Mouse (Mus musculus): ENCODE measurements at regions not wholly inside any gene's neighbourhood (a gene's known extent, or its start where the extent isn't known, plus 50 kb on each side); places are given as distances from the start of the nearest gene placed in this dataset.

GRCm38 (mm10) chr14:99416169-99416568 is 117.7 kb downstream of the Klf5 start:
- Histone ChIP-seq H3K9me3 (ENCODE audit: control insufficient read depth, low read length) (no peaks in the 10 kb centered on the region), H3K4me2 (no peak overlapping the region), H3K4me1 (replicated peaks; ENCODE audit: control insufficient read depth, insufficient read depth, low read length) (no peaks in the 10 kb centered on the region), H3K27ac (ENCODE audit: low read depth, low read length) (no peak overlapping the region), H3K4me3 (ENCODE audit: low read depth, low read length) (no peak overlapping the region), H3K27me3 (replicated peaks; ENCODE audit: control insufficient read depth, insufficient read depth, low read length) (no peaks in the 10 kb centered on the region), H3K9ac (ENCODE audit: low read depth, low read length) (no peak overlapping the region), H3K36me3 (ENCODE audit: control insufficient read depth, insufficient read depth, low read length) (no peaks in the 10 kb centered on the region)
- no peak for DNase-seq (ENCODE audit: low spot score)
- no peak for ATAC-seq (replicated peaks; ENCODE audit: low FRiP score)
- 55% methylated on average over 3 of the region's 3 CpGs for WGBS

- Histone ChIP-seq H3K4me1 (replicated peaks; ENCODE audit: control insufficient read depth, insufficient read depth, low read length) (no peaks in the 10 kb centered on the region), H3K27ac (ENCODE audit: low read depth, low read length) (no peak overlapping the region), H3K4me2 (no peak overlapping the region), H3K9ac (ENCODE audit: low read depth, low read length) (no peak overlapping the region), H3K36me3 (ENCODE audit: control insufficient read depth, insufficient read depth, low read length) (no peaks in the 10 kb centered on the region), H3K27me3 (replicated peaks; ENCODE audit: control insufficient read depth, insufficient read depth, low read length) (no peaks in the 10 kb centered on the region), H3K4me3 (ENCODE audit: low read depth, low read length) (no peak overlapping the region), H3K9me3 (ENCODE audit: control insufficient read depth, low read length) (no peaks in the 10 kb centered on the region)
- WGBS = 68% methylated on average over 5 of the region's 5 CpGs
- ATAC-seq (replicated peaks; ENCODE audit: low FRiP score) (no peak), DNase-seq (ENCODE audit: low spot score) (no peak)
These were observed 120.5 kb downstream of the Klf5 start for GRCm38 (mm10) chr14:99418970-99419369.

GRCm38 (mm10) chr14:99423334-99423733 is 124.8 kb downstream of the Klf5 start:
- DNase-seq (ENCODE audit: low spot score) (no peak), ATAC-seq (replicated peaks; ENCODE audit: low FRiP score) (no peak)
- Histone ChIP-seq H3K9ac (ENCODE audit: low read depth, low read length) (no peak overlapping the region), H3K36me3 (ENCODE audit: control insufficient read depth, insufficient read depth, low read length) (no peaks in the 10 kb centered on the region), H3K4me1 (replicated peaks; ENCODE audit: control insufficient read depth, insufficient read depth, low read length) (no peaks in the 10 kb centered on the region), H3K4me3 (ENCODE audit: low read depth, low read length) (no peak overlapping the region), H3K4me2 (no peak overlapping the region), H3K27ac (ENCODE audit: low read depth, low read length) (no peak overlapping the region), H3K27me3 (replicated peaks; ENCODE audit: control insufficient read depth, insufficient read depth, low read length) (no peaks in the 10 kb centered on the region), H3K9me3 (ENCODE audit: control insufficient read depth, low read length) (no peaks in the 10 kb centered on the region)
- WGBS = 83% methylated on average over 7 of the region's 7 CpGs

- Histone ChIP-seq H3K4me1 (replicated peaks; ENCODE audit: control insufficient read depth, insufficient read depth, low read length) (no peaks in the 10 kb centered on the region), H3K36me3 (ENCODE audit: control insufficient read depth, insufficient read depth, low read length) (no peaks in the 10 kb centered on the region), H3K9ac (ENCODE audit: low read depth, low read length) (no peak overlapping the region), H3K9me3 (ENCODE audit: control insufficient read depth, low read length) (no peaks in the 10 kb centered on the region), H3K4me3 (ENCODE audit: low read depth, low read length) (no peak overlapping the region), H3K27ac (ENCODE audit: low read depth, low read length) (no peak overlapping the region), H3K4me2 (no peak overlapping the region), H3K27me3 (replicated peaks; ENCODE audit: control insufficient read depth, insufficient read depth, low read length) (no peaks in the 10 kb centered on the region)
- DNase-seq (ENCODE audit: low spot score) = no peak
- no peak for ATAC-seq (replicated peaks; ENCODE audit: low FRiP score)
- WGBS = 90% methylated on average over 3 of the region's 3 CpGs
These were observed 128.6 kb downstream of the Klf5 start for GRCm38 (mm10) chr14:99427049-99427448.

GRCm38 (mm10) chr14:99430323-99430722 is 131.8 kb downstream of the Klf5 start:
- Histone ChIP-seq H3K36me3 (ENCODE audit: control insufficient read depth, insufficient read depth, low read length) (no peaks in the 10 kb centered on the region), H3K9ac (ENCODE audit: low read depth, low read length) (no peak overlapping the region), H3K4me2 (no peak overlapping the region), H3K4me3 (ENCODE audit: low read depth, low read length) (no peak overlapping the region), H3K27me3 (replicated peaks; ENCODE audit: control insufficient read depth, insufficient read depth, low read length) (no peaks in the 10 kb centered on the region), H3K27ac (ENCODE audit: low read depth, low read length) (no peak overlapping the region), H3K9me3 (ENCODE audit: control insufficient read depth, low read length) (no peaks in the 10 kb centered on the region), H3K4me1 (replicated peaks; ENCODE audit: control insufficient read depth, insufficient read depth, low read length) (no peaks in the 10 kb centered on the region)
- 91% methylated on average over 4 of the region's 4 CpGs for WGBS
- DNase-seq (ENCODE audit: low spot score) = no peak
- no peak for ATAC-seq (replicated peaks; ENCODE audit: low FRiP score)

DNA sequence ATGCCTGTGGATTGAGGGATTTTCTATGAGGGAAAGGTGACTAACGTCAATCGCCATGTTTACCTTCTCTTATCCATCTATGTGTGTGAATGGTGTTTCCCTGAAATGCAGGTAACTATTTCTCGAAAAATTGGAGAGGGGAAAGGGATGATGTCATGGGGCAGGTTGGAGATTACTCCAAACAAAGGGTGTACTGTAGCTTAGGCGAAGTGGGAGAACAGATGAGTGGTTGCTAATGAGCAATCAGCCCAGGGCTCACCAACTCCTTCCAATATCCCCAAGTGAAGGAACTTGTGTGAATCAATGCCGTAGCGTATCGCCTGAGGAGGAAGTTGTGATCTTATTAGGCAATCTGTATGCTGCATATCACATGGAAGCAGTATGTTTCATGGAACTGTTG is 133.2 kb downstream of the Klf5 start:
- no peak for ATAC-seq (replicated peaks; ENCODE audit: low FRiP score)
- Histone ChIP-seq H3K9me3 (ENCODE audit: control insufficient read depth, low read length) (no peaks in the 10 kb centered on the region), H3K36me3 (ENCODE audit: control insufficient read depth, insufficient read depth, low read length) (no peaks in the 10 kb centered on the region), H3K9ac (ENCODE audit: low read depth, low read length) (no peak overlapping the region), H3K4me1 (replicated peaks; ENCODE audit: control insufficient read depth, insufficient read depth, low read length) (no peaks in the 10 kb centered on the region), H3K27ac (ENCODE audit: low read depth, low read length) (no peak overlapping the region), H3K4me2 (no peak overlapping the region), H3K4me3 (ENCODE audit: low read depth, low read length) (no peak overlapping the region), H3K27me3 (replicated peaks; ENCODE audit: control insufficient read depth, insufficient read depth, low read length) (no peaks in the 10 kb centered on the region)
- WGBS = 85% methylated on average over 7 of the region's 7 CpGs
- no peak for DNase-seq (ENCODE audit: low spot score)

GRCm38 (mm10) chr14:99434645-99435044 is 136.2 kb downstream of the Klf5 start:
- no peak overlapping the region for H3K4me3 ChIP-seq (ENCODE audit: low read depth, low read length)
- DNase-seq (ENCODE audit: low spot score) = no peak
- H3K9ac ChIP-seq (ENCODE audit: low read depth, low read length) = no peak overlapping the region
- no peaks in the 10 kb centered on the region for H3K4me1 ChIP-seq (replicated peaks; ENCODE audit: control insufficient read depth, insufficient read depth, low read length)
- H3K4me2 ChIP-seq = no peak overlapping the region
- no peaks in the 10 kb centered on the region for H3K27me3 ChIP-seq (replicated peaks; ENCODE audit: control insufficient read depth, insufficient read depth, low read length)
- H3K27ac ChIP-seq (ENCODE audit: low read depth, low read length) = no peak overlapping the region
- ATAC-seq (replicated peaks; ENCODE audit: low FRiP score) = no peak
- H3K36me3 ChIP-seq (ENCODE audit: control insufficient read depth, insufficient read depth, low read length) = no peaks in the 10 kb centered on the region
- H3K9me3 ChIP-seq (ENCODE audit: control insufficient read depth, low read length) = no peaks in the 10 kb centered on the region
- 85% methylated on average over 1 of the region's 1 CpGs for WGBS

DNA sequence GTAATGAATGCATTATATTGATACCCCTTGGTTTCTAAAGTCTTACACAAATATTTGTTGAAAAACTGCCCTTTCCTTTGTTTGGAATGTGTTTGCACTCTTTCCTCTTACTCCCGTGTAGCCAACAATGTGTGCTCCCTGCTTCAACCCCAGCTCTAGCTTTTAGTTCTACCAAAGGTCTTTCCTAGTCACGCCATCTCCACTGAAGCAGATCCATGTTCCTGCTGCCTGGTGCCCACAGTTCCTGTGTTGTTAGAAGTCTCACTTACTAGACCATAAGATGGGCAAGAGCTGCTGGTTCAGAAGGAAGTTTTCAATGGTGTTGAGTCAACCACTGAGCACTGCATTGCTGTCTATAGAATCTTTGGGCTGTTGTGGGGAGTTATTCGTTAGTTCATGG is 137.0 kb downstream of the Klf5 start:
- no peak overlapping the region for H3K9ac ChIP-seq (ENCODE audit: low read depth, low read length)
- no peaks in the 10 kb centered on the region for H3K4me1 ChIP-seq (replicated peaks; ENCODE audit: control insufficient read depth, insufficient read depth, low read length)
- WGBS = 79% methylated on average over 3 of the region's 3 CpGs
- H3K36me3 ChIP-seq (ENCODE audit: control insufficient read depth, insufficient read depth, low read length) = no peaks in the 10 kb centered on the region
- H3K27ac ChIP-seq (ENCODE audit: low read depth, low read length) = no peak overlapping the region
- DNase-seq (ENCODE audit: low spot score) = no peak
- no peak overlapping the region for H3K4me3 ChIP-seq (ENCODE audit: low read depth, low read length)
- H3K27me3 ChIP-seq (replicated peaks; ENCODE audit: control insufficient read depth, insufficient read depth, low read length) = no peaks in the 10 kb centered on the region
- no peak for ATAC-seq (replicated peaks; ENCODE audit: low FRiP score)
- no peak overlapping the region for H3K4me2 ChIP-seq
- H3K9me3 ChIP-seq (ENCODE audit: control insufficient read depth, low read length) = no peaks in the 10 kb centered on the region

- DNase-seq (ENCODE audit: low spot score) (no peak), ATAC-seq (replicated peaks; ENCODE audit: low FRiP score) (no peak)
- Histone ChIP-seq H3K27ac (ENCODE audit: low read depth, low read length) (no peak overlapping the region), H3K4me1 (replicated peaks; ENCODE audit: control insufficient read depth, insufficient read depth, low read length) (no peaks in the 10 kb centered on the region), H3K9me3 (ENCODE audit: control insufficient read depth, low read length) (no peaks in the 10 kb centered on the region), H3K9ac (ENCODE audit: low read depth, low read length) (no peak overlapping the region), H3K4me3 (ENCODE audit: low read depth, low read length) (no peak overlapping the region), H3K27me3 (replicated peaks; ENCODE audit: control insufficient read depth, insufficient read depth, low read length) (no peaks in the 10 kb centered on the region), H3K36me3 (ENCODE audit: control insufficient read depth, insufficient read depth, low read length) (no peaks in the 10 kb centered on the region), H3K4me2 (no peak overlapping the region)
- 69% methylated on average over 1 of the region's 1 CpGs for WGBS
These were observed 137.6 kb downstream of the Klf5 start for GRCm38 (mm10) chr14:99436051-99436450.

Measured in liver, embryonic 11.5 days (tissue).